Comparison of ENCODE assay signal across 17 mouse cellular contexts in the genomic region with DNA sequence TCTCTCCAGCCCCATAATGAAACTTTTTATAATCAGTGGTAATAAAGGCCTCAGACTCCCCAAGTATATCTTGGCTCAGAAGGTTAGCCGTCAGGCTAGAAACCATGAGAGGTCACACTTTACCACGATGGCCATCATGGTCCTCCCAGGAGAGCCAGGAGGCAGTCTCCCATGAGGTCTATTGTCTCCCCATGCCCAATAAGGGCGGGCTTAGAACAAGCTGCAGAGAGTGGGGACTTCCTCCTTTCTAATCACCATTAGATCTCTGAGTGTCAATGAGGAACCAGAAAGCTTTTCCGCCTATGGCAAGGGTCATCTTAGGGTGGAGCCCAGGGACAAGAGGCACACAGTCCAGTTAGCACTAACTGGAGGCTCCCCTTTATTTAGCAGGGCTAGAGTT.
"Had no signal": no experiment of that assay in that cellular context is flagged by ENCODE, and none has a peak within 500 bp of the region (broad histone marks: within the 10 kb centered on the region; RNA-seq: fewer than 3 reads in every experiment).

No protein-coding gene starts in this region.

- H3K27ac ChIP-seq: limb, embryonic 15.5 days; liver, embryonic 14.5 days; midbrain, embryonic 13.5 days; neural tube, embryonic 12.5 days; stomach, embryonic 15.5 days had no signal

- H3K4me1 ChIP-seq: limb, embryonic 15.5 days; stomach, embryonic 15.5 days had no signal

- H3K36me3 ChIP-seq: stomach, embryonic 15.5 days had no signal

- H3K9ac ChIP-seq: limb, embryonic 15.5 days; liver, embryonic 14.5 days; midbrain, embryonic 13.5 days; neural tube, embryonic 12.5 days; stomach, embryonic 15.5 days had no signal

- H3K27me3 ChIP-seq: limb, embryonic 15.5 days; megakaryocyte, embryonic 14.5 days; midbrain, embryonic 13.5 days; neural tube, embryonic 12.5 days; stomach, embryonic 15.5 days had no signal

- H3K9me3 ChIP-seq: limb, embryonic 15.5 days; midbrain, embryonic 13.5 days; stomach, embryonic 15.5 days had no signal

- H3K4me2 ChIP-seq: limb, embryonic 15.5 days; midbrain, embryonic 13.5 days; neural tube, embryonic 12.5 days; stomach, embryonic 15.5 days had no signal

- H3K4me3 ChIP-seq: limb, embryonic 15.5 days; megakaryocyte, embryonic 14.5 days; midbrain, embryonic 13.5 days; neural tube, embryonic 12.5 days; stomach, embryonic 15.5 days had no signal

- DNase-seq: kidney, adult 18-20 months; kidney, postnatal 14 days; layer of hippocampus, adult 9-11 months; layer of hippocampus, postnatal 36 days; lung, postnatal 36 days; retina, postnatal 1 day; right cerebral cortex, postnatal 4 days; spleen, adult 18-20 months; thymus, adult 2 months; thymus, postnatal 36 days had no signal

- ATAC-seq: lung, postnatal 0 days; midbrain, embryonic 13.5 days had no signal
